Mouse (Mus musculus) kidney, embryonic 16.5 days (tissue): ENCODE results near the gene Gm595. TPM values are rescaled to one million over a fixed set of nuclear protein-coding genes. Genes with fewer than 3 reads are reported as not detected.

Experiments used
- ATAC-seq: fragments of 200-750 bp; cut with Nextera tagmentation; 2 replicates; pipeline ENCODE4 v1.8.0; 2017; ENCODE audit warnings: moderate TSS enrichment; ENCODE audit not compliant: low FRiP score, low TSS enrichment
- H3K27ac ChIP-seq: fragments of 300-500 bp; sonication (generic); 2 replicates; pipeline ENCODE4 v1.5.1; 2014; ENCODE audit warnings: low read length
- H3K27me3 ChIP-seq: fragments of 300-500 bp; sonication (generic); 2 replicates; pipeline ENCODE4 v1.6.1; 2014; ENCODE audit warnings: low read length, control low read depth, mixed read lengths; ENCODE audit not compliant: insufficient read depth
- H3K36me3 ChIP-seq: fragments of 300-500 bp; sonication (generic); 2 replicates; pipeline ENCODE4 v1.6.1; 2014; ENCODE audit warnings: low read length, control low read depth, mixed read lengths; ENCODE audit not compliant: insufficient read depth
- H3K4me1 ChIP-seq: fragments of 300-500 bp; sonication (generic); 2 replicates; pipeline ENCODE4 v1.6.1; 2014; ENCODE audit warnings: low read length, control low read depth, mixed read lengths; ENCODE audit not compliant: insufficient read depth
- H3K4me2 ChIP-seq: fragments of 300-500 bp; sonication (generic); replicated peaks from 2 replicates; pipeline ENCODE4 v1.6.1; 2014; ENCODE audit warnings: low read depth, low read length
- H3K4me3 ChIP-seq: fragments of 300-500 bp; sonication (generic); 2 replicates; pipeline ENCODE4 v1.5.1; 2014; ENCODE audit warnings: mild to moderate bottlenecking, low read length
- H3K9ac ChIP-seq: fragments of 300-500 bp; sonication (generic); replicated peaks from 2 replicates; pipeline ENCODE4 v1.6.1; 2014; ENCODE audit warnings: low read length
- H3K9me3 ChIP-seq: fragments of 300-500 bp; sonication (generic); 2 replicates; pipeline ENCODE4 v1.6.1; 2016; ENCODE audit warnings: low read length, control low read depth
- WGBS: fragments of 180-500 bp; shearing (Covaris S2); extraction: QIAGEN DNeasy Blood & Tissue Kit; methylation state at CpG from one replicate; pipeline ENCODE4 v1.1.7; 2014; 5-methylcytosine and 5-hydroxymethylcytosine counted together
- polyA plus RNA-seq: library from polyadenylated mRNA; unstranded; fragments of >200 nt; fragmentation: Nextera tagmentation; extraction: Ambion mirVana; gene quantifications from 2 replicates; pipeline ENCODE4 v1.2.1, GENCODE M21; 2015

Gm595 gene
- polyA plus RNA-seq, result not detected in 2 replicates

DNA sequence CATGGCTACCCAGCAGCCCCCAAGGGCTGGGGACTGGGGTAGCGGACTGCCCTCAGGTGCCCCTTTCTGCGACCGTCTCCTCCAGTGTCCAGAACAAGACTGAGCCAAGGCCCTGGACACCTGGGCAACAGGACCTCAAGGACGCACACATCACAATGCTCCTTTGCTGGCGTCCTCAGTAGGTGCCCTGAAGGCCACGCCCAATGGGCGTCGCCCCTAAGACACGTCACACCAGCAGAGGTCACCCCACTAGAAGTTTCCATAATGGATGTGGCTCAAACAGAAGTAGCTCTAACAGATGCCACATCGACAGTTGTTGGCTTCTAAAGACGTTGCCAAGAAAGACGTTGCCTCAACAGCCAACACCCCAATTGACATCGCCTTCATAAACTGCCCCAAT lies at the start of gene Gm595:
Gm595 (minus strand) TSS at position 101 of the 400 bp plus-strand sequence.
- 90% methylated on average over 13 of the region's 13 CpGs for WGBS
- ATAC-seq, result no peak

DNA sequence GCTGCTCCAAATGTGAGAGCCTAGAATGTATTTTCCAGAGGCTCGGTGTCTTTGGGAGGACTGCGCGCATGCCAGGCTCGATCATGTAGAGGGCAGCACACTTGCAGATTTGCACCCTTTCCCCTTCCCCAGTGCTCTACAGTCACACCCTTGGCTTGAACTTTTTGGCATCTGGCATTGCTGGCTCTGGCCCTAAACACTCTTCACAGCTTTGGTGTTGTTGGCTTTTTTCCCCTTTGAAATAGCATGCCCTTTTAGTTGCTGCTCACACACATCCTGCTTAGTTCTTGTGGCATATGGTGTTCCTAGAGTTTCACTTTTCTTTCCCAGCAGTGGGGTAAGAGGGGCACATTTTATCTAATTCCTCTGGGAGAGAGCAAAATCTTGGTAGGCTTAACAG lies 30.9 kb upstream of the Gm595 start:
- ATAC-seq, result no peak
- Histone ChIP-seq H3K36me3 (no peaks in the 10 kb centered on the region), H3K9me3 (no peaks in the 10 kb centered on the region), H3K27me3 (no peaks in the 10 kb centered on the region), H3K4me1 (no peaks in the 10 kb centered on the region), H3K4me3 (no peak overlapping the region), H3K4me2 (no peak overlapping the region), H3K27ac (no peak overlapping the region), H3K9ac (no peak overlapping the region)
- WGBS, result 81% methylated on average over 4 of the region's 4 CpGs

More for the DNA sequence above, at the start of gene Gm595:
- Histone ChIP-seq H3K27ac (no peak within 1 kb of the TSS), H3K9me3 (no peaks in the 10 kb centered on the region), H3K36me3 (no peaks in the 10 kb centered on the region), H3K4me1 (no peaks in the 10 kb centered on the region), H3K4me2 (no peak within 1 kb of the TSS), H3K27me3 (no peaks in the 10 kb centered on the region), H3K4me3 (no peak within 1 kb of the TSS), H3K9ac (no peak within 1 kb of the TSS)

DNA sequence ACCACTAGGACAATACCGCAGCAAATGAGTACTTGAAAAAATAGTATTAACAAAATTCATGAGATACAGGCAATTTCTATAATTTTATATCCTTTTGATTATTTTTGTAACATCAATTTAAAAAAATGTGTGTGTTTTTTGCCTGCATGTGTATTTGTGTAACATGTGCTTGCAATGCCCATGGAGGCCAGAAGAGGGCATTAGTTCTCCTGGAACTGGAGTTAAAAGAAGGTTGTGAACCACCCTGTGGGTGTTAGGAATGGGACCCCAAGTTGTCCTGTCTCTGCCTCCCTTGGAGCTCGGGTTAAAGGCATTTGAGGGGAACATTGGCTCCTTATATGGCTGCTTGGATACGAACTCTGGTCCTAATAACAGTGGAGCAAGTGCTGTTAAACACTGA lies 26.2 kb upstream of the Gm595 start:
- 80% methylated on average over 3 of the region's 3 CpGs for WGBS
- H3K36me3 ChIP-seq, result no peaks in the 10 kb centered on the region
- H3K27ac ChIP-seq, result no peak overlapping the region
- ATAC-seq, result no peak
- H3K27me3 ChIP-seq, result no peaks in the 10 kb centered on the region
- H3K4me1 ChIP-seq, result no peaks in the 10 kb centered on the region
- no peak overlapping the region for H3K9ac ChIP-seq
- H3K4me2 ChIP-seq, result no peak overlapping the region
- no peaks in the 10 kb centered on the region for H3K9me3 ChIP-seq
- no peak overlapping the region for H3K4me3 ChIP-seq

DNA sequence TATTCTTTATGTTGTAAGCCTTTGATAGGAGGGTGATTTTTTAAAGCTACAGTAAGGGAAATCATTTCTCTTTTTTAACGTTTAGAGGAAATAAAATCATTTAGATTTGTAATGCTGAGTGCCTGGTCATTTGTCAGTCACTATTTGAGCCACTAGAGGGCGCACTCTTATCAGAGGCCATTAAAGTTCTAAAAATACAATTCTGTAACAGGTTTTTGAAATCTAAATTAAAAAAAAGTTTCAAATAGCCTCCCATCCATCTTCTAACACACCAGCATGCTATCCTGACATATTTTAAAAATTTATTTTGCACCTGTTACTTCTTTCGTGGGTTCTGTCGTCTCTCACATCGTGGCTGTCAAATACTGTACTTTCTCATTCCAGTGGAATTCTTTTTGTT lies 22.0 kb upstream of the Gm595 start:
- Histone ChIP-seq H3K4me2 (no peak overlapping the region), H3K27me3 (no peaks in the 10 kb centered on the region), H3K4me1 (no peaks in the 10 kb centered on the region), H3K9ac (no peak overlapping the region), H3K27ac (no peak overlapping the region), H3K4me3 (no peak overlapping the region), H3K36me3 (no peaks in the 10 kb centered on the region), H3K9me3 (no peaks in the 10 kb centered on the region)
- ATAC-seq, result no peak
- WGBS, result 49% methylated on average over 5 of the region's 5 CpGs

DNA sequence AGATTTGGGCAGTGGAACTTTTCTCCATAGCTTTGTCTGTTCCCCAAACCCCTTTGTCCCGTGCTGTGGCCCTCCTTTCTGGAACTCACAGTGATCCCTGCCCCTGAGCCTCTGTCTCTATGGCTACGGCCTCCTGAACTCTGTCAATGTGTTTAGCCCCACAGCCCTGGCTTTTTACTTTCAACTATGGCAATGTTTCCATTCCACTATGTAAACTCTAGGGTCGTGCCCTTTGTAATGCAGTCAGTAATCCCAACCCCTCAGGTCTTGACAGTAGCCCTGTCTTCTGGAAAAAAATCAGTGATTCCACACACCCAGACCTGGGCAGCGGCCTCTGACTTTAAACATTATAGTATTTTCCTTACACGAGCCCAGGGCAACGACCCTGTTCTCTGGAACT lies 19.3 kb upstream of the Gm595 start:
- H3K9me3 ChIP-seq, result no peaks in the 10 kb centered on the region
- no peak overlapping the region for H3K4me3 ChIP-seq
- H3K4me2 ChIP-seq, result no peak overlapping the region
- H3K27ac ChIP-seq, result no peak overlapping the region
- no peak for ATAC-seq
- no peak overlapping the region for H3K9ac ChIP-seq
- no peaks in the 10 kb centered on the region for H3K27me3 ChIP-seq
- 43% methylated on average over 6 of the region's 6 CpGs for WGBS
- no peaks in the 10 kb centered on the region for H3K36me3 ChIP-seq
- no peaks in the 10 kb centered on the region for H3K4me1 ChIP-seq

DNA sequence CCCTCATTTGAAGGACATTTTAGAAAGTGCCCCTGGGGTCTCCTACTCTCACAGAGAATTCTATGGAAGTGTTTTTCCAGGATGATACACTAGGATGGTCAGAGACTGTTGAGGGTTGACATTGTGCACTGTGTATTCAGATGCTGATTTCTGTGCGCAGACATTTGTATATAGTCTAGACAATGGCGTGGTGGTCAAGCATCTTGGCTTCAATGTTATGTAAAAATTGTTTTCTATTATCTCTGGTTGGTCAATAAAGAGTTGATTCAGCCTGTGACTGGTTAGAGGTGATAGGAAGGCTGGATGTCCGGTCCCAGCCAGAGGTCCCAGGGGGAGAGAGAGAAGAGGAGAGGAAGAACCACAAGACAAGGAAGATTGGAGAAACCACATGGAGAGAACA lies 16.4 kb upstream of the Gm595 start:
- Histone ChIP-seq H3K4me1 (no peaks in the 10 kb centered on the region), H3K36me3 (no peaks in the 10 kb centered on the region), H3K27ac (no peak overlapping the region), H3K9me3 (no peaks in the 10 kb centered on the region), H3K4me3 (no peak overlapping the region), H3K27me3 (no peaks in the 10 kb centered on the region), H3K4me2 (no peak overlapping the region), H3K9ac (no peak overlapping the region)
- WGBS, result 87% methylated on average over 3 of the region's 3 CpGs
- ATAC-seq, result no peak

GRCm38 (mm10) chrX:48890259-48890658 lies 12.7 kb upstream of the Gm595 start:
- 82% methylated on average over 9 of the region's 9 CpGs for WGBS
- no peaks in the 10 kb centered on the region for H3K9me3 ChIP-seq
- ATAC-seq, result no peak

GRCm38 (mm10) chrX:48884615-48885014 lies 7.1 kb upstream of the Gm595 start:
- Histone ChIP-seq H3K36me3 (no peaks in the 10 kb centered on the region), H3K4me3 (no peak overlapping the region), H3K9me3 (no peaks in the 10 kb centered on the region), H3K27ac (no peak overlapping the region), H3K4me2 (no peak overlapping the region), H3K9ac (no peak overlapping the region), H3K27me3 (no peaks in the 10 kb centered on the region), H3K4me1 (no peaks in the 10 kb centered on the region)
- WGBS, result 83% methylated on average over 5 of the region's 5 CpGs
- no peak for ATAC-seq

More at GRCm38 (mm10) chrX:48890259-48890658, 12.7 kb upstream of the Gm595 start:
- Histone ChIP-seq H3K4me3 (no peak overlapping the region), H3K9ac (no peak overlapping the region), H3K4me2 (no peak overlapping the region), H3K27me3 (no peaks in the 10 kb centered on the region), H3K4me1 (no peaks in the 10 kb centered on the region), H3K36me3 (no peaks in the 10 kb centered on the region), H3K27ac (no peak overlapping the region)

Other genes starting within 250 kb of the Gm595 start
- not detected in 2 replicates for gene Gpr119, start 203.2 kb downstream of the Gm595 start, polyA plus RNA-seq
- 20.7 and 22.0 TPM in 2 replicates for gene Rbmx2, start 182.7 kb downstream of the Gm595 start, polyA plus RNA-seq